Mouse (Mus musculus): ENCODE data around the gene Dip2a. TPM values are rescaled to one million over a fixed set of nuclear protein-coding genes. Genes with fewer than 3 reads are reported as not detected.

The Dip2a gene
- polyA plus RNA-seq (2017; shearing (Covaris generic)), result 8.3 TPM

DNA sequence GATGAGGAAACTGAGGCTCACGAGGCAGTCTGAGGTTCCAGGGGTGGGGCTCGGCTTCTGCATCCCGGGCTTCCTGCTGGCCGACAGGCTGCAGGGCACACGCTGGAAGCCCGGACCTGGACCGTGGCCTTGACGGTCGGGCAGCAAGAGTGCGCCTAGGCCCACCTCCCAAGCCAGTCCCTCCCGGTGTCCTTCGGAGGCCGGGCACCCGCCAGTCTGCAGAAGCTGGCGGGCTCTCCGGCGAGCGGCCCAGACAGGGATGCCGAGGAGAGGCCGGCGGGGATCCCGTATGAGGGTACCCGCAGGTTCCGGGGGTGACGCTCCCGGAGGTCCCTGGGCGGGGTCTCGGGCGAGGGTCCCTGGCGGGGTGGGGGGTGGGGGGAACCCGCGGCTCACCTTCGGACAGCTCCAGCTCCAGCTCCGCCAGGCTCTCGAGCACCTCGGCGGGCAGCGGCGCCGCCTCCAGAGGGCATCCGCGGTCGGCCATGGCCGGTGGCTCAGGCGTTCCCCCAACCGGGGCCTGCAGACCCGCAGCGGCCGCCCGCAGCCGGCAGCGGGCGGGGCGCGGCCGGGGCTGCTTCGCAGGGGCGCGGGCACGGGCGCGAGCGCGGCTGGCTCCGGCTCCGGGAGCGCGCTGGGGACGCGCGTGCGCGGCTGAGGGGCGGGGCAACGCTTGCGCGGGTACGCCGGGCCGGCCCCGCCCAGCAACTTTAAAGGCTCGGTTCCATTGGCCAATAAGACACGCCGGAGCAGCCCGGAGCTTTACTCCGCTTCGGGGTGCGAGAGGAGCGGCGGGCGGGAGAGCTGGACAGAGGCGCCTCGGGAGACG is at the start of gene Dip2a:
Dip2a (minus strand) TSS at position 581 of the 829 bp plus-strand sequence.

GRCm38 (mm10) chr10:76253536-76253935 is 91.6 kb downstream of the Dip2a start, which contains the start of gene S100b:
TSS of gene S100b (plus strand) at chr10:76253853.

DNA sequence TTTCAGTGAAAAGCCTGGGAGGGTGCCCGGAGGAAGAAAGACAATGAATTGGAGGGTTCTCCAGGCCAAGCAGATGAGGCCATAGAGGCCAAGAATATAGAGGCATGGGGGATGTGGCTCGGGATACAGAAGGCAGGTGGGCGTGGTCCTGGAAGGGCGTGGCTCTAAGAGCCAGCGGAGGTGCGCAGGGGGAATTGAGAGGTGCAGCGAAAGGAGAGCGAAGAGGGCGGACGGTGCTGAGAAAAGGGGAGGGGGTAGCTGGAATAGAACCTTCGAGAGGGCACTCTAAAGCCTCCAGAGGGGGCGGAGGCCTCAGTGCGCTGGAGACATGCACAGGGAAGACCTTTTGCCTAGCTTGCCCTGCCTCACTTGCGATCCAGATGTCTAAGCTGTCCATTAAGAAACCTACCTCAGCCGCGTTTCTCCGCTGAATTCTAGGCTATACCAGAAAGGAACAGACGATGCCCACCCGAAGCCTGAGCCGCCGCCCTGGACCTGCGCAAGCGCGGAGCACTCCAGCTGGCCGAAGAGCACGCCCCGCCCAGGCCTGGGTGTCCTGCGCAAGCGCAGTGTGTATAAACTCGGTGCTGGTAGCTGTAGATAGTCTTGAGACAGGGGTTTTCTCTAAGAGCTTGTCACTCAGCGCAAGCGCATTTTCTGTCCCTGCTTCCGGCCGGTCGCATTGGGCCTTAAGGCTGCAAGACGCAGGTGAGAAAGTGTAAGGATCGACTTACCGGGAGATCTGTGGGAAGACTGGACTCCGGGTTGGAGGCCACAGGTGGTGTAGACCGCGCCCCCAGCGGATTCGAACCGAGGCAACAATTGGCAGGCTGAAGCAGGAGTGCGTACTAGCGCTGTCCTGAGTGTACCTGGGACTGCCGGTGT is 107.5 kb downstream of the Dip2a start, which contains the start of gene Prmt2:
Prmt2 (minus strand) TSS at position 525 of the 885 bp plus-strand sequence.

Other genes starting within 250 kb of the Dip2a start
- not detected for gene Slc5a4b, start 234.3 kb downstream of the Dip2a start, polyA plus RNA-seq (2017; shearing (Covaris generic))
- not detected for gene Slc5a4a, start 197.8 kb downstream of the Dip2a start, polyA plus RNA-seq (2017; shearing (Covaris generic))
- gene Prmt2, start 107.4 kb downstream of the Dip2a start, polyA plus RNA-seq (2017; shearing (Covaris generic)), result 25.0 TPM
- not detected for gene S100b, start 91.4 kb downstream of the Dip2a start, polyA plus RNA-seq (2017; shearing (Covaris generic))
- 8.1 TPM for gene AC141477.1, start 95.2 kb upstream of the Dip2a start, polyA plus RNA-seq (2017; shearing (Covaris generic))
- gene Pcnt, start 97.5 kb upstream of the Dip2a start, polyA plus RNA-seq (2017; shearing (Covaris generic)), result 20.7 TPM
- not detected for gene 2610028H24Rik, start 103.8 kb upstream of the Dip2a start, polyA plus RNA-seq (2017; shearing (Covaris generic))
- gene Mcm3ap, start 123.6 kb upstream of the Dip2a start, polyA plus RNA-seq (2017; shearing (Covaris generic)), result 77.5 TPM
- 4.0 TPM for gene Ybey, start 123.8 kb upstream of the Dip2a start, polyA plus RNA-seq (2017; shearing (Covaris generic))
- 10.9 TPM for gene Lss, start 186.3 kb upstream of the Dip2a start, polyA plus RNA-seq (2017; shearing (Covaris generic))
- gene Spatc1l, start 217.0 kb upstream of the Dip2a start, polyA plus RNA-seq (2017; shearing (Covaris generic)), result 0.17 TPM
- not detected for gene Ftcd, start 230.4 kb upstream of the Dip2a start, polyA plus RNA-seq (2017; shearing (Covaris generic))